Mouse (Mus musculus) v-Abl transformed pro-B cells (cell line): ENCODE results near the gene Cenpf.

ENCODE experiments used
- in situ Hi-C, 2 experiments: fragments of 400-800 bp; cut with MboI; formaldehyde crosslinking; loops; one replicate each; pipeline ENCODE4 v1.15.1; 2025; ENCODE audit not compliant: unreplicated experiment in 2 of 2

The Cenpf gene

GRCm38 (mm10) chr1:189644700-189645345 lies 43.1 kb downstream of the Cenpf start:
- in situ Hi-C loops = no loop called here

GRCm38 (mm10) chr1:189639581-189639980 lies 48.3 kb downstream of the Cenpf start:
- in situ Hi-C loops = loop anchor here in 1 of 2 experiments (10.0 kb wide), 1 partner anchor 325 kb away; no protein-coding TSS in a partner anchor

DNA sequence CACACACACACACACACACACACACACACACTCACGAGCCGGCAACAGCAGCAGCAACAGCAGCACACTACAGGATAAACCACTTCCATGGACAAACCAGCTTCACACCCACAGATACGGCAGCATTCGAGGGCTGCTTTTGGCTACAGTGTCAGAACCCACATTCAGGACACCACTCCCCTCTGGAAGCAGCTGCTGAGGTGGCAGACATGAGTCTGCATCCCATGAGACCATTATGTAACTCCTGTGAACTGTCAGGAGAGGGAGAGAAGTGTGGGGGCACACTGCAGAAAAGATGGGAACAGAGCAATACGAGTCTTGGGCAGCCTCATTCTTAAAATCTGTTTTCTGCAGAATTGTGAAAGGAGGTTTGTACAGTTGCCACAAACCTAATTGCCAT lies 54.1 kb downstream of the Cenpf start:
- in situ Hi-C loops = loop anchor here in 1 of 2 experiments (10.0 kb wide), 1 partner anchor 319 kb away; no protein-coding TSS in a partner anchor

DNA sequence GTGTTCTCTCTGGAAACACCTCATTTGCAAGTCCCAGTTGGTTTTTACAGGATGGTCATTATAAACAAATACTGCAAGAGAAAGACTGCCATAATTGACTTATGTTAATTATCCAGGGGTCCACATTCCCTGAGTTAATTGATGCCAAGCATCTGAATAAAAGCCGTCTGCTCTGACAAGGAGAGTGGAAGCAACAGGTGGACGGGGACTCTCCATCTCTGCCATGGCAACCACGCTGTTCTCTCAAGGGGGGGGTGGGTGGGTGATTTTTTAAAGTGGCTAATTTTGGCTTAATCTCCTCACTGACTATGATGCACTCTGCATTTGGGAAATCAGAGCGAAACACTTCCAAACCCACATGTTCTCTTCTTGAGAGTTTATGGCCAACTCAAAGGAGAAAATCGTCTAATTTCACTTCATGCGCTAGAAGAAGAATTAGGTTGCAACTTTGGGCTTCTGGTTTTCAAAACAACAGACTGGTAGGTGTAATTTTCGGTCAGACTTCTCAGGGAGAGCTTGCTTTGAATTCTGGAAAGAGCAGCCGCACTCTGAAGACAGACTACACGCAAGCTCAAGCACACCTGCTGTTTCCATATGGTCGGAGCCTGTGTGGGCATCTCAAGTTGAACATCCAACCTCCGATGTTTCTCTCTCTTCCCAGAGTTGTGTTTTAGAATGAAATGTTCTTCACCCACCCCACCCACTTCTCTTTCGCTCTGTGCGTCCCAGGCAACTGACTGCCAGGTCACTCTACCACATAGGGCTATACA lies 55.8 kb downstream of the Cenpf start:
- in situ Hi-C loops = loop anchor here in 1 of 2 experiments (10.0 kb wide), 1 partner anchor 317 kb away; no protein-coding TSS in a partner anchor

DNA sequence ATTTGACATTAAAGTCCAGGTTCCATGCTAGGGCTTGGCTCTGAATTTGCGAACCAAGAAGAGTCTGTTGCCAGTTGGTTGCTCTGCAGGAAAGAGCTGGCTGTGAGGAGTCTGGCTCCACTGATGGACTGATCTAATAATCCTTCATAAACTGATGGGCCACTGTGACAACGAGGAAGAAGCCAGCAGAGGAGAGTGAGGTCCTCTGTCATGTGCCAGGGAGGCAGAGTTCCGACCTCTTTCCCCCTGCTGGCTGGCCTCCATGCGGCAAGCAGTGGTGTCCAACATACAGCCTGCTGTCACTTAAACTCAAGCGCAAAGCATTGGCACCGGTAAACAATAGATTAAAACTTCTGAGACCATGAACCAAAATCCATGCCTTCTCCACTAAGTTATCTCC lies 57.9 kb downstream of the Cenpf start:
- in situ Hi-C loops = loop anchor here in 1 of 2 experiments (10.0 kb wide), 1 partner anchor 315 kb away; no protein-coding TSS in a partner anchor

GRCm38 (mm10) chr1:189627976-189628768 lies 59.7 kb downstream of the Cenpf start:
- in situ Hi-C loops = loop anchor here (5.0 to 10.0 kb wide), 4 partner anchors 313 to 601 kb away; no protein-coding TSS in a partner anchor

- in situ Hi-C loops = loop anchor here (5.0 to 10.0 kb wide), 4 partner anchors 310 to 597 kb away; no protein-coding TSS in a partner anchor
These were observed 63.1 kb downstream of the Cenpf start for GRCm38 (mm10) chr1:189624756-189625155.

GRCm38 (mm10) chr1:189618970-189619740 lies 68.7 kb downstream of the Cenpf start:
- in situ Hi-C loops = no loop called here

- in situ Hi-C loops = no loop called here
These were observed 70.5 kb downstream of the Cenpf start for GRCm38 (mm10) chr1:189617381-189617780.

DNA sequence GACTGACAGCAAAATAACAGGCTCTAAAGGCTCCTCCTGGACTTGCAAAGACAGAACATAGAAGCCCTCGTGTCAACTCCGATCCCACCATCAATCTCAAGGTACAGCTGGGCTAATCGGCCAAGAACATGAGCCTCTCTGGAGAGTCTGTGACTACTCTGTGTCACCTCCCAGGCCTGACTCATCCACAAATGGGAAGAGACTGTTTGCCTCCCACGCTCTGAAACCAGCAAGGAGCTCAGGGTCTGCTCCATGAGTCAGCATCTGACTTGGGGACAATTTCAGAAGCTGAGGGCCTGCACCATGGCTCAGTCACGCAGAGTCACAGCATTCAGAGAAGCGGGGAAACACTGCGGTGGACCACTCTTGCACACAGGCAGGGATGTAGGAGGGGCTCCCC lies 72.6 kb downstream of the Cenpf start:
- in situ Hi-C loops = no loop called here

- in situ Hi-C loops = no loop called here
These were observed 74.8 kb downstream of the Cenpf start for GRCm38 (mm10) chr1:189613076-189613475.

GRCm38 (mm10) chr1:189611775-189612174 lies 76.1 kb downstream of the Cenpf start:
- in situ Hi-C loops = no loop called here

- in situ Hi-C loops = no loop called here
These were observed 79.2 kb downstream of the Cenpf start for GRCm38 (mm10) chr1:189608640-189609039.

GRCm38 (mm10) chr1:189608039-189608438 lies 79.8 kb downstream of the Cenpf start:
- in situ Hi-C loops = no loop called here

DNA sequence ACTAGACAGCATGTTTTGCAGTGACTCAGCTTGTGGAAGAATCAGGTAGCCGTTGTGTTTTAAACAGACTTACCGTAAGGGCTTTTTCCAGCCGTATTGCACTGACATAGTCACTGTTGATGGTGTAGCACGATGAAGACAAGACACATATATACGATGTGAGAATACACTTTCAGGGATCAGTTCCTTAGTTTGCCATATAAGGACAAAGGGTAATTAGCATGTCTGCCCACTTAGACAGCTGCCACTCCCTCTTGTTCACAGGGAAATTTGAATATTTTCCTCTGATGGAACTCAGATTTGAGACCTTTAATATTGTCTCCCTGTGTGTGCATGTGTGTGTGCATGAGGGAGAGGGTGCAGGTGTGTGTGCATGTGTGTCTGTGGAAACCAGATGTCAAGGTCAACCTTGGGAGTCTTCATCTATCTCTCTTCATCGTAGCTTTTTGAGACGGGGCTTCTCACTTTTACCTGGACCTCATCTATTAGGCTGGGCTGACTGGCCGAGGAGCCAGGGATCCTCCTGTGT lies 82.2 kb downstream of the Cenpf start:
- in situ Hi-C loops = no loop called here

DNA sequence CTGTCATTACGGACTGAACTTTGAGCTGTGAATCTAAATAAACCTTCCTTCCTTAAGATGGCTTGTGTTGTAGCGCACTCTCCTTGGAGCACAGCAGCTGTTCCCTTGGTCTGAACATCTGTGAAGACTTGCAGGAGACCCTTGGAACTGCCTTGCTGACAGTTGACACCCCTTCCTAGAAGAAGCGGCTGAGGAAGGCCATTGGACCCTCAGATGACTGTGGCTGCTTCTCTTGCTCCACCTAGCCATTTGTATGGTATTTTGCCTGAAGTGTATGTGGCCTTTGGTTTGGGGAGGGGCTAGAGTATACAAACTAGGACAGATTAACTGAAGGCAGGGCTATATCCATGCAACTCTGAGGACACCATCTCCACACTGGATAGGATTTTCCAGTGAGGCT lies 90.8 kb downstream of the Cenpf start:
- in situ Hi-C loops = no loop called here
